Mouse (Mus musculus) layer of hippocampus, adult 11-12 months (tissue): ENCODE data around the gene Lpin1.
A peak's percentile ranks its signal among the peaks of the same experiment; 100 is the strongest.

Experiments
- DNase-seq: peaks from one replicate; pipeline ENCODE4 v3.0.0; 2022; ENCODE audit warnings: low spot score

Gene Lpin1

DNA sequence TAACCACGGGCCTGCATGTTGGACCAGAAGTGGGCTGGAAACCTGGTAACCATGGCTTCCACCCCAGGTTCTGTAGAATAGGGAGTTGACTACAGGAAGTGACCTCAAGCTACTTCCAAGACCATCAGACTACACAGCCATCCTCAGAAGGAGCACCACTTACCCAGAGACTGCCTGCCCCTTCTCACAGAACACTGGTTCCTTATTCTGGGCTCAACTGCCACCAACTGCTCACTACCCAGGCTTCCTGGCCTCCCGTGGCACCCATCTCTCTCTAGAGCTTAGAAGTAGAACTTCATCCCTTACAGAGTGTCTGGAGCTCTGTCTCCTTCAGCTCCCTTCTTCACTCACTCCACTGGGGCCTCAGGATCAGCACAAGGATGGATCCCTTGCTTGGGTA, at the start of gene Lpin1:
TSS of gene Lpin1 (minus strand) at position 31 of the 400 bp plus-strand sequence.
- no peak for DNase-seq

DNA sequence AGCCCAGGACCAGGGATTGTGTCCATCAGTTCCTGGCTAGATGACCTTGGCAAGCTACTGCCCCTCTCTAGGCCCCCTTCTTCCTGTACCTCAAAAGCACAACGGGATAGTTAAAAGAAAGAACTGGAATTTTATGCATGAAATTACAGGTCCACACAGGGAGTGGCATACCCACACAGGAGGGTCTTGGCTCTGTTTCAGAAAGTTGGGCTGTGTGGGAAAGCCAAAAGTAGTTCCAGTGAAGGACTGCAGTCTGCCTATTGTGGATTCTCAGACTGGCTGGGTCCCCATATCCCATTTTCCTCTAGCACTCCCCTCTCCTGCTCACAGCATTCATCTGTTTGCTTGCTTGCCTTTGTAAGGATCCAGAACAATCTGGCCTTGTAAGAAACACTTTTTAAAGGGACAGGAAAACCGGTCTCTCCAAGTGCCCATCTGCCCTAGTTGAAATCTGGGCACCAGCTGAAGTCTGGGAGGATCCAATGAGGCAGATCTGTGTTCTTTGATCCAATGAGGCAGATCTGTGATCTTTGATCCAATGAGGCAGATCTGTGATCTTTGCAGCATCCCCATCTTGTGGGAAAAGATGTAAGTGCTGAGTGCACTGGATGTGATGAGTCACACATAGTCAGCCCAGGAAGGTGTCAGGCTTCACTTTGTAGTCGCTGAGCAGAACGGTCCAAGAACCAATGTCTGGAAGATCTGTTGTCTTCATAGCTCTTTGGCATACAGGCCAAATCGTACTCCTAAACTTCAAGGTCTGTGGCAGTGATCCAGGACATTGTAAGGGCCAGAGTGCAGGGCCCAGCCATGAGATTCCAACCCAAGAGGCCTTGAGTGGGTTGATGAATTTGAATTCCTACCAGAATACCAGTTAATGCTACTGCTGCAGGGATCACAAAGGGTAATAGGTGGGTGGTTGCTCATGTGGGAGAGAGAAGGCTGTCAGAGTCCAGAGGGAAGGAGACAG, 46.4 kb upstream of the Lpin1 start:
- peak; percentile 41 for DNase-seq

DNA sequence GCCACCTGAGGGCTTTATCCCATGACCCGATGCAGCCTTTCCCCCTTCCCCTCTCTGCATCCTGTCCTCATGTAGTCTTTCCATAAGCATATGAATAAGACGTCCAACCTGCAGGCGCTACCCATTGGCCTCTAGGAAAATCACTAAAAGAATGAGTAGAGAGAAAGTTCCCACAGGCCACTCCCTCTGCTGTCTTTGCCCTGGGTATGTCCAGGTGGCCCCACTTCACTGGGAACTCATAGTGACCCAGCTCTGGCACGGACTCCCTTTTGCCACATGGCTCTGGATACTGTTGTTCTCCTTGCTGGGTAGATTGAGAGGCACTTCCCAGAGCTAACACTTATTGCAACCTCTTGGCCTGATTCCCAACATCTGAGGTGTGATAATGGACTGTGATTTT, 44.8 kb upstream of the Lpin1 start:
- DNase-seq = no peak

DNA sequence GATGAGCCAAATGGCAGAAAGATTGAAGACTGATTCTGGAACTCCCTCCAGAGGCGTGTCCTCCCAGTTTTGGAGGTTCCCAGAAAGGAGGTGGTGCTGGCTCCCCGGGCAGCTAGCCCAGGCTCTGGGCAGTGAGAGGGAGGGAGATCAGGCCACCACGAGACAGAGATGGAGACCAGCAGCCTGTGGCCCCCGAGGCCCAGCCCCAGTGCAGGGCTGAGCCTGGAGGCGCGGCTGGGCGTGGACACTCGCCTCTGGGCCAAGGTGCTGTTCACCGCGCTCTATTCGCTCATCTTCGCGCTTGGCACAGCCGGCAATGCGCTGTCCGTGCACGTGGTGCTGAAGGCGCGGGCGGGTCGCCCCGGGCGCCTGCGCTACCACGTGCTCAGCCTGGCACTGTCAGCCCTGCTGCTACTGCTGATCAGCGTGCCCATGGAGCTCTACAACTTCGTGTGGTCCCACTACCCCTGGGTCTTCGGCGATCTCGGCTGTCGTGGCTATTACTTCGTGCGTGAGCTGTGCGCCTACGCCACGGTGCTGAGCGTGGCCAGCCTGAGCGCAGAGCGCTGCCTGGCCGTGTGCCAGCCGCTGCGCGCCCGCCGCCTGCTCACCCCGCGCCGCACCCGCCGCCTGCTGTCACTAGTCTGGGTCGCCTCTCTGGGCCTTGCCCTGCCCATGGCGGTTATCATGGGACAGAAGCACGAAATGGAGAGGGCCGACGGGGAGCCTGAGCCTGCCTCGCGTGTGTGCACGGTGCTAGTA, 42.7 kb upstream of the Lpin1 start, which contains the start of gene Ntsr2:
TSS of gene Ntsr2 (plus strand) at position 51 of the 762 bp plus-strand sequence.
- peak; percentile 60 for DNase-seq

DNA sequence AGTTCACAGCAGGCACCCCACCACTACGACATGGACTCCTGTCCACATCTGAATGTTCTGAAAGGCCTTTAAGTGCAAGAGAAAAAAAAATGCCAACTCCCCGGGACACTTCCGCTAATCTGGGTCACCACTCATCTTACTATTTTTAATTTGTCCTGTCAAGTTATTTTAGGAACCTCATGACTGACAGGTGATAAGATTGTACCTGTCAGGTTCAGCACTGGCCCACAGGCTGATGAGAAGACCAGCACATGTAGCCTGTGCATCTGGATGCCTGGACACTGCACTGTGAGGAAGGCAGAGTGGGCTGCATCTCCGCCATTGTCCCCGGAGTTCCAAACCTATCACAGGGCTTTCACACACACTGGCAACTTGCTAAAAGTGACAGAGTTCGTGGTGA, 39.1 kb upstream of the Lpin1 start:
- no peak for DNase-seq

DNA sequence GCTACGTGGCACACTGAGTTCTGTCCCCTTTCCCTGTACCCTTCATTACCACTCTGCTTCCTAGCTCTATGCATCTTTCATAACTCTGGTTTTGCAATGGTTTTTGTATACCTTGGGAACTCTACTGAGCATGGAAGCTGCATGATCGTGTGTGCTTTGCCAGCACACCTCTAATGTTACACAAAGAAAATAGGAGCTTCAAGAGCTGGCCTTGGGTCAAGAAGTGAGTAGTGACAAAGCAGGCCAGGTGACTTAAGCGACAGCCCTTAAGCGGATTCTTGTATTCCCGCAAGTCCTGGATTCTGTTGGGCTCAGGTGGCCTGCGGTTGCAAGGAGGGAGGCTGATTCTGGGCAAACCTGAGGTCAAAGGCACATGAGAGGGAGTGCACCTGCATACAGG, 37.5 kb upstream of the Lpin1 start:
- DNase-seq = no peak

DNA sequence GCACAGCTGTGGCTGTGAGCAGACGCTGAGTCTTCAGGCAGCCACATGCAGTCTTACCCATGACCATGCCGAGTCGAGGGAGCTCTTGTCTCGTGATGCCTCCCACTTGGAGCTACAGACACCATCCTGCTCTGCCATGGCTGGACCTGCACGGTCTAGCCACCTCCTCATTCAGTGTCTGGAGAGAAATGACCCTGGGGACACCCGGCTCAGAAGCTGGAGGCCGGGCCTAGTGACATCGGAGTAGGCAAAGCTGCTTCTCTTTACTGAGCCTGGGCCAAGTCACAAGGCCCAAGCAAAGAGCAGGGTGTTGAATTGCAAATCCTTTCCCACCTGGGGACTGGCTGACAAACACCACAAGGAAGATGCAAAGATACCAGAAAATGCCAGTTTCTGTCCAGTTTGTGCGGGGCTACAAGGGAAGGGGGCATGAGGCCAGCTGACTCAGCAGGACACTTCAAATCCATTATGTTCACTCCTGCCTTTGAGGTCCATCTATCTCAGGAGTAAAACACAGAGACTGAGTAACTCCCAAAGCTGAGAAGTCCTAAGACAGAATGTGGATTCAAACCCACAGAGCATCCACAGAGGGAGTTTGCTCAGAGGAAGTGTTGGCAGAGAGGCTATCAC, 36.1 kb upstream of the Lpin1 start:
- no peak for DNase-seq

DNA sequence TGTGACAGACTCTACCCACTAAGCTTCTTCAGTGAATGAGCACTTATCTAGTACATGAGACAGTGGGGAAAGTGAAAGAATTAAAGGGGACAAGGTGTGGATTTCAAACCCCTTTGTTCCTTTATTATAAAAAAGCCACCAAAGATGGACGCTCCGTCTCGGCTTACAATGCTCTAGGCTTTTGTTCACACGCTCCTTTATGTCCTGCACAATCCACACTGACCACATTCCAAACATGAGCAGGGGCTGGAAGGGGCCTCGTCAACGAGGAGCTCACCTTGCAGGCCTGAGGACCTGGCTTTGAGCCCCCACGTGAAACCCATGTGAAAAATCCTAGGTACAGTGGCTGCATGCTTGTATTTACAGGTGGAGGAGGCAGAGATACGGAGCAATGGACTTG, 33.9 kb upstream of the Lpin1 start:
- no peak for DNase-seq

DNA sequence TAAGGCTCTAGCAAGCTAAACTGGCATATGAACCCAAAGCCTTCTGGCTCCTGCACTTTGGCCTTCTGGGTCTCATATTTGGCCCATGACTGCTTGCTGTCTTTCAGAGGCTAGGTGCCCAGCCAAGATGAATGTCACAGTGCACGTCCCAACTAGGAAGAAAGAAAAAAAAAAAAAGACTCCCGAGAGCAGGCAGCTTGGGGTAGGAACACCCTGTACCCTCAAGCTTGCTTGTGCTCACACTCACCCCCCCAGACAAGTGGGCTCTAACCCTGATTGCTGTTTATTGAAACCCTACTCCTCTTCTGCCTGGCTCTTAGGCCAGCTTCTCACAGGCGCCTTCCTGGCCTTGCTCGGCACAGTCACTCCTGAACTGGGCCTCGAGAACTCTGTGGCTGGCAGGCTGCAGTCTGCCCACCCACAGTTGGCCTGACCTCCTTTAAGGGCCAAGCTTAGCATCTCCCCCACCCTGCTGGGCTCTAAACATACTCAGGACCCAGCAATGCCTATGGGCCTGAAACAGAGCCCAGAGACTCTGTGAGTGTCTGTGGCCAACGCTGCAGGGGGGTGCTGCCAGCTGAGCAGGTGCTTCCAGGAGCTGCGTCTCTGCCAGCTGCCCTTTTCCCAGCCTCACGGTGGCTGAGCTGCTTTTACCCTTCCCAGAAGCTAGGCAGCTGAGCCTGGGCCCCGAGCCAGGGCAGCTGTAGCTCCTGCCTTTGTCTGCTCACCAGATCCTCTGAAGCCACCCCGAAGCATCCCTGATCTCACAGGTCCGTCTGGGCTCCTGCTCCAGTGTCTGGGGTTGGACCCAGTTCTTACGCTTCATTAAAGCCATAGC, 33.0 kb upstream of the Lpin1 start:
- peak; percentile 35 for DNase-seq

DNA sequence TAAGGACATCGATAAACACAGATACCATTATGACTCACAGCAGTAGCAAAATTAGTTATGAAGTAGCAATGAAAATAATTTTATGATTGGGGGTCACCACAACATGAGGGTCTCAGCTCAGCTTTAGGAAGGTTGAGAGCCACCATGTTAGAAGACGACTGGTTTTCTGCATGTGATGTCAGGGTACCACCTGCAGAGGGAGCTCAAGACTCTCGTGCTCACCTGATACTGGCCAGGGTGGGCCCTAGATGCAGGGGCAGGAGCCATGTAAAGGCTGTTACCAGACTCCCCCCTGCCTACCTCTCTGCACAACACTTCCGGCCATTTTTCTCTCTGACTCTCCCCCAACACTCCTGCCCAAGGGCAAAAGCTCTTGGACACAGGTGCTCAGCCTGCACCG, 31.2 kb upstream of the Lpin1 start:
- no peak for DNase-seq

DNA sequence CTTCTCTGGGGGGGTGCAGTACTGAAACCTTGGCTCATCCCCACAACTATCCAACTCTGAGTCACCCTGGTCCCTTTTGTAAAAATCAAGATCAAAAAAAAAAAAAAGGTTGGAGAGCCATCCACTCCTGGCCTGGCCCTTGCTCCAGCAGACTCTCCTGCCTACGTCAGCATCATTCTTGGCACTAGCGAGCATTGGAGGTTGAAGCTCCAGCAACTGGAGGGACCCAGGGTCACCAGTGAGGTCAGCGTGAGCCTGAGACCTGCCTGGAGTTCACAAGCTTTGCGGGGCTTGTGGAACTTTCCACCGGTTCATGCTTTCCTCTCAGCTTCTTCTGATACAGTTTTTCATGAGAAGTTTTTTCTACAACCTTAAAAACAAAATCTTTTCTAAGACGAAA, 29.3 kb upstream of the Lpin1 start:
- no peak for DNase-seq

DNA sequence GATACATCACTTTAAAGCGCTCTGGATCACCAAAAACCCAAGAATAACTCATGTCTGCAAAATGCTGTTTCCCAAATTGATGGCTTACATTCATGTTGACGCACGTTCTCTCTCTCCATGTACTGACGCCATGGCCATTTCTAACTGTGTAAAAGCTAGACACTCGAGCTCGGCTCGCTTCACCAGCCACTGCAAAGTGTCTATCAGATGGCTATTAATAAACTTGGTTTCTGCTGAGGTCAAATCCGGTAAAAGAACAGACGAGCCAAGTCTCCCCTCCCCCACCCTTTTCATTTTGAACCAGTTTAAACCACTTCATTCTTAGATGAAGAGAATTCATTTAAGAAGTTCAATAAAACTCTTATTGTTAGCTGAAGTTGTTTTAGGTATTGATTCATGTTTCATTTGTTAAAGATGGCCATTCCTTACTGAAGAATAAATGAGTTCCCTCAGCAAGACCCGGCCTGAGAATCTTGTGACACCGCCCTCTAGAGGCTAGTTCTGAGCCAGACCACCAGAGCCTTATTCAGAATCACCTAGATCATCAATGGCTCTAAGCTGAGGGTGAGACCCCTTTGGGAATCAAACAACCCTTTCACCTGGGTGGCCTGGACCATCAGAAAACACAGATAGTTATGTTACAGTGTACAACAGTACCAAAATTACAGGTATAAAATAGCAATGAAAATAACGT, 28.5 kb upstream of the Lpin1 start:
- DNase-seq = no peak

DNA sequence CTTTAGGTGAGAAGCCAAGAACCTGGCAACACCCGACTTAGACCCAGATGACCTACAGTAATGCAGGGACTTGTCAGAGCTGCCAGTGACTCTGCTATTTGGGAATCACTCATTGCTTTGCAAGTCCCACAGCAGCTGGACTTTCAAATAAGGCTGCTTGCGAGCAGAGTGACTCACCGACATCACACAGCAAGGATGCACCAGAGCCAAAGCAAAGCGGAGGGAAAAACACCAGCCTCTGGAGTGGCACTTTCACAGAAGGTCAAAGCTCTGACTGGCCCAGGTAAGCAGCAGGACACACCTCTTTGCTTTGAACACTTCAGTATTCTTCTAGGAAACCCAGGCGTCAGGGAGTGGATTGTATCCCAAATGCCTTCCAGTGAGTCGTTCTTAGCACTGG, 25.1 kb upstream of the Lpin1 start:
- DNase-seq = no peak

DNA sequence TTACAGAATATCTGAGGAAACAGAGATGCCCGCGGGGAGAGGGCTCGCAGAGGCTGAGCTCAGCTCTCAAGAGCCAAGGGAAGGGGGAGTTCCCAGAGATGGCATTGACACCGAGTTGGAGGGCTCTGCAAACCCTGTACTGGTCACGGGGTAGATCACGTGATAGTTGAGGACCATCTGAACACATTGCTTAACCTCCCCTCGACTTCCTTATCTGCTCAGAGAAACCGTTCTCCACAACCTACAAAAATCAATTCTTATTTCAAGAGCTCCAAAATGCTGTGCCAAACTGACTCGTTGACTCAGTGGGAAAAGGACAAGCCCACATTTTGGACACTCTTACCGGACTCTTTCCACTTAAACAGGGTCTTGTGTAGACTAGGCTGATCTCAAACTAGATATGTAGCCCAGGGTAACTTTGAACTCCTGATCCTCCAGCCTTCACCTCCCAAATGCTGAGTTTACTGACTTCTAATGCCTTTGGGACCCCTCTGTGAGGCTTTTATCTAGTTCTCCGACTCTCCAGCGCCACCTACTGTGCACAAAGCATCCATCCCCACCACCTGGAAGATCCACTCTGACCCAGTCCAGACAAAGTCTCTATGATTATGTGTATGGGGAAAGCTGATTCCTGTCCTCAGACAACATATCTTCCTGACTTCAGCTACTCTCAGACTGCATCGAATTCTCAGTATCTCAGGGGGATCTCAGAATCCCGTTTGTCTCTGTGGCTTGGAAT, 23.5 kb upstream of the Lpin1 start:
- peak; percentile 65 for DNase-seq

DNA sequence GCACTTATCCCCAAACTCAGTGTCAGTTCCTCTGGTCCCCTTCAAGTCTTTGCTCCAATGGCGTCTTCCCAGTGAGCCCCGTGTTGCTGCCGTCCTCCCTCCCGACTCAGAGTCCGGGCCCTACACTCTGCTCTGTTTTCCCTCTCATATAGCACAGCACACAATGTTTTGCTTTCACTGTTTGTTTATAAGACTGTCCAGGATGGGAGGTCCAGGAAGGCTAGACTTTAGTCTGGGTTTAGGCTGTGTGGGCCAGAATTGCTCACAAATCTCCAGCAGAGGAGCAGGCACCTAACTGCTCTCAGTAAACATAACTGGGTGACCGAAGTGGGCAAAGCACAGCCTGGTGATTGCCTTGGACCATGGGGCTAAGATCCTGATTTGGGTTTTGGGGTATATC, 22.5 kb upstream of the Lpin1 start:
- no peak for DNase-seq

DNA sequence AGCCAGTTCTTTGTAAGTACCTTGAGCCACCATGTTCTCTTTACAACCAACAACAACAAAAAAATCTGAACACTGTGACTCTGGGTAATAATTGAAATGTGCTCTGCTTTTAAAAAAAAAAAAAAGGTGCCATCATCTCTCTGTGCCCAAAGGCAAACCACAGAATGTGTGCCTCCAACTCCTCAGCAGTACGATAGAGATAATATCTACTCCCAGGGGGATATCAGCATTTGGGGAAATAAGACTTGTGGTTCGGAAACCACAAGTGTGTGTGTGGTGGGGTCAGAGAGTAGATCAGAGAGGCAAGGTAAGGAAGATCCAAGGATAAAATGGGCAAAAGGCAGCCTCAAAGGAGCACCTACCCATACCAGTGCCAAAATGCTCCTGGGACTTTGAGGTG, 20.7 kb upstream of the Lpin1 start:
- DNase-seq = no peak

DNA sequence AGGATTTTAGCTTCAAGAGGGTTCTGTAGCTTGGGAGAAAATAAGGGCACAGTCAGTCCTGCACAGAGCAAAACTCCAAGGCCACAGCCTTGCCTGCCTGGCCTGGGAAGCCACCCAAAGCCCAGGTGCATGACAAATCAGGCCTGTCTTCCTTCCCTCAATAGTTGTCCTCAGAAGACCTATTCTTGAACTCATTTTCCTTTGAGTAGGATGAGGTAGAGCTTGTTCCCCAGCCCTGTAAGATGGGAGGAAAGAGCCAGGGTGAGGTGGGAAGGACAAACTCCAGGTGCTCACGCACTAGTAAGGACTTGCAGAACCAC, 20.1 kb upstream of the Lpin1 start:
- no peak for DNase-seq

DNA sequence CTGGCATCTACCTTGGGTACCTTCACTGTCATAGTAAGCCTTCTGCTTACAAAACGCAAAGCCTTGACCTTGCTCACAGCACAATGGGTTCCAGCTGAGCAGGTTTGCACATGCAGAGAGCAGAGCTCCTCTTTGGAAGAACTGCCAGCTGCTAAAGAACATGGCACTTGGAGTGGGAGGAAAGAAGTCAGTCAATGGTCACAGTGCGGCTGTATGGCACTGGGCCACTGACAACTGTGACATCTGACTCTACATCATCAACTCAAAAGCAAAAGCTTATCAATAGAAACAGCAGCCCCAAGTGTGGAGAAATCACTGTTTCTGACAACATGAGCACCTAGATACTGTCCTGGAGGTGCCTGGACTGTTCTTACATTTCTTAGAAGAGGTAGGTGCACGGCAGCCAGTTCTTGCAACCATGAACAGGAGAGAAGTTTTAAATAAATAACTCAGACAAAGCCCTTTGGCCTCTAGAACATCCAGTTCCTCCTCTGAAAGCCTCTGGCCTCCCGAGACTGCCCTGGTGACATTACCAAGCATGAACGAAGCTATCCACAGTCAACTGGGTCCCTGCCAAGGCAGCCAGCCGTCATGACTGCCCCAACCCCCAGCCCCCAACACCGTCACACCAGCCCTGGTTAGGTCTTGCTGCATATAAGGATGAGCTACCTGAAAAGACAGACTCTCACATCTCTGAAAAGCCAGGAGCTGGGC, 19.5 kb upstream of the Lpin1 start:
- DNase-seq = no peak

DNA sequence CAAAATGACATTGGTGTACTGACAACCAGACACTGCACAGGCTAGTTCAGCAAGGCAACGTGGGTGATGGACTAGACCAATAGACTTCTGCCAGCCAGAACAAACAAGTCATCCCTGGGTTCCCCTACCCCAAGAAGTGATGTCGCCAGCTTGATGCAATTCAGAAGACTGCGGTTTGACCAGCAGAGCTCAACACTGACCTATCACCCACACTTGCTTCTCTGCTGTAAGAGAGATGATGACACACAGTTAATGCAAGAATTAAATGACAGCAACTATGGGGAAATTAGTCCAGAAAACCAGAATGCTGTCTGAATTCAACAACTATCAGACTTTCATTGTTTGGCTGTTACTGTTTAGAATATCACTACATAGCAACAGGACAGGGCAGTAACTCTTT, 9.5 kb upstream of the Lpin1 start:
- DNase-seq = no peak

DNA sequence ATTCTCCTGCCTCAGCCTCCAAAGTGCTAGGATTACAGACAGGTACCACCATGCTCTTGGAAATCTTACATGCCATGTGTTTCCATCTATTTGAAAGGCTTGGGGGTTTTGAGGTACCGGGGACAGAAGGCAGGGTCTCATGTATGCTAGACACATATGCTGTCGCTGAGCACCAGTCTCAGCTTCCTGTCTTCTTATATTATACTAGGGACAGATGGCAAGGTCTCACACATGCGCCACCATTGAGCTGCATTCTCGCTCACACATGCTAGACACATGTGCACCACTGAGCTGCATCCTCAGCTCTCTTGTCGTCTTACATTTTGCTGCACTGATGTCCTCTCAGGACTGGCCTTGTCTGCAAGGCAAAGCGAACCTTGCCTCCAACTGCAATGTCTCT, 8.7 kb upstream of the Lpin1 start:
- DNase-seq = no peak
